Mouse (Mus musculus): ENCODE measurements around the gene Mbd3l1.
A peak's percentile ranks its signal among the peaks of the same experiment; 100 is the strongest.

The Mbd3l1 gene

GRCm38 (mm10) chr9:18478168-18478567 lies at the start of gene Mbd3l1, which contains the start of gene Zfp558:
Gene Mbd3l1 (plus strand): TSS chr9:18478359.
Gene Zfp558 (minus strand): TSS chr9:18478268.
- no peak for DNase-seq (ENCODE audit: low spot score)

- DNase-seq (ENCODE audit: low spot score), result no peak
Observed at GRCm38 (mm10) chr9:18430354-18430753, 47.8 kb upstream of the Mbd3l1 start, which contains the start of gene Mbd3l2. Gene Mbd3l2 (plus strand): TSS chr9:18430654.

DNA sequence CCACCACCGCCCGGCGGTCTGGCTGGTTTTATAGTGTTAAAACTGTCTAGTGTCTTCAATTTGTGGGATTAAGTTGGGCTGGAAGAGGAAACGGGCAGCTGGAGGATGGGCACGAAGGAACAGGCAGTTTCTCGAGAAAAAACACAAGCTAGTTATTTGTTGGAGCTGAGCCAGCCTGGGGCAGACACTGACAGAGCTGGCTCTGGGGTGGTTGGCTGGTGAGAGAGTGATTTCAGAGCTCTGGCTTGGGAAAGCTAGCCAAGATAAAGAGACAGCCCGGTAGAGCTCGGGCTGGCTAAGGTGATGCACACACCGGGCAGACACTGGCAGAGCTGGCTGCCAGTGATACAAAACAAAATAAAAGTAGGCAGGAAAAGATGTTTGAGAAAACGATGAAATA lies 46.5 kb upstream of the Mbd3l1 start:
- peak; percentile 46 for DNase-seq (ENCODE audit: low spot score)

DNA sequence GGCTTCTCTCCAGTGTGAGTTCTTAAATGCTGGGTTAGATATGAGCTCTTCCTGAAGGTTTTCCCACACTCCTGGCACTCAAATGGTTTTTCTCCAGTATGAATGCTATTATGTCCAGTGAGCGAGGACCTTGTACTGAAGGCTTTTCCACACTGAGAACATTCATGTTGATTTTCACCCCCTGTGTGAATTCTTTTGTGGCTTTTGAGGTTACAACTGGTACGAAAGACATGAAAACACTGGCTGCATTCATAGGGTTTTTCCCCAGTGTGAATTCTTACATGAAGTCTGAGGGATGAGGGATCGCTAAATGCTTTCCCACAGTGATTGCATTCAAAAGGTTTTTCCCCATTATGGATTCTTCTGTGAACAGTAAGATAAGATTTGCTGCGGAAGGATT lies 21.6 kb upstream of the Mbd3l1 start:
- no peak for DNase-seq (ENCODE audit: low spot score)

GRCm38 (mm10) chr9:18467350-18467749 lies 10.8 kb upstream of the Mbd3l1 start:
- DNase-seq (ENCODE audit: low spot score), result no peak

GRCm38 (mm10) chr9:18468005-18468404 lies 10.2 kb upstream of the Mbd3l1 start:
- DNase-seq (ENCODE audit: low spot score), result no peak

- DNase-seq (ENCODE audit: low spot score), result peak; percentile 81
Observed at GRCm38 (mm10) chr9:18473324-18474128, 4.6 kb upstream of the Mbd3l1 start.

GRCm38 (mm10) chr9:18508098-18508497 lies 29.9 kb downstream of the Mbd3l1 start:
- DNase-seq (ENCODE audit: low spot score), result peak; percentile 44
